Mouse (Mus musculus) spleen, adult 18-20 months (tissue): ENCODE measurements around the gene Ephb4.

Experiments
- DNase-seq, 2 experiments: peaks; one replicate each; pipeline ENCODE4 v3.0.0; 2022; ENCODE audit warnings: mixed read lengths in 2 of 2

Ephb4 gene

DNA sequence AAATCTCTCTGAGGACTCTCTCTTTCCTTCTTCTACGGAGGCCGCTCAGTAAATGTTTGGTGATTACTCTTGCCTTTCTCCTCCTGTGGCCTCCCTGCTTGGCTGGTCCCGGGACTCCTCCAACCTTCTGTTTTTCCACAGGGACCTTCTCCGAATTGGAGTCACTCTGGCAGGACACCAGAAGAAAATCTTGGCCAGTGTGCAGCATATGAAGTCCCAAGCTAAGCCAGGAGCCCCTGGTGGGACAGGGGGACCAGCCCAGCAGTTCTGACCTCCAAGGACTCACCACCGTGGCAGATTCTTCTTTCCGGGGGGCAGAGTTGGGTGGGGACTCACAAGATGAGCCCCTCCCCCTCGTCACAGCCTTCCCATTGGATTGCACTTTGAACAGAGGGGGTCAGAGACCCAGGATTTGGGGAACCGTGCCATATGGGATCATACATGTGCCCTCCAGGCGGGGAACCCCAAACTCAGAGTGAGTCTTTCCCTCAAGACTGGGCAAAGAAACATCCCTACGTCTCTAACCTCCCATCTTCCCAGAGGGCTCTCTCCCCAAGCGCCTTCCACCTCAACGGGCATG lies 23.6 kb downstream of the Ephb4 start:
- DNase-seq = no peak

DNA sequence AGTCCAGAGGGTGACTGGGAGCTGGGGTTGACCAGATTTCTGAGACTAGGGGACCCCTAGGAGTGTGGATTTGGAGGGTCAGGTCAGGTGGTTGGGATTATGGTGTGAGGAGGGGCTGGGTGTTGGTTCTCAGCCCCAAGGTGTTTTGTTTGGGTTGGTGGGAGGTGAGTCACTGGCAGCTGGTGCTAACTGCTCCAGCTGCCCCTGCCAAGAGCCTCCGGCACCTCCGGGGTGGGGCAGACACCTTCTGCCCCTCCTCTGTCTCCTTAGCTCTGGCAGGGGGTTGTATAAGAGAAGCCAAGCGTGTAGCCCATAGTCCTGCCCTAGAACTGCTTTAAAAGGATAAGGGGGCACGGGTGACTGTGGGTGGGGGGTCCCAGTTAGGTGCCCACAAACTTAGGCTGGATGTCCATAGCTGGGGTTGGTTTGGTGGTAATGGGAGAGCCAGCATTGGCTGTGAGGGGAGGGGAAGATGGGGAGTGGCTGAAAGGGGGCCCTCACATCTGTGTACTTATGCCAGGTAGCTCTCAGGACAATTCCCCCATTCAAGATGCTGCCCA lies 24.7 kb downstream of the Ephb4 start:
- no peak for DNase-seq

DNA sequence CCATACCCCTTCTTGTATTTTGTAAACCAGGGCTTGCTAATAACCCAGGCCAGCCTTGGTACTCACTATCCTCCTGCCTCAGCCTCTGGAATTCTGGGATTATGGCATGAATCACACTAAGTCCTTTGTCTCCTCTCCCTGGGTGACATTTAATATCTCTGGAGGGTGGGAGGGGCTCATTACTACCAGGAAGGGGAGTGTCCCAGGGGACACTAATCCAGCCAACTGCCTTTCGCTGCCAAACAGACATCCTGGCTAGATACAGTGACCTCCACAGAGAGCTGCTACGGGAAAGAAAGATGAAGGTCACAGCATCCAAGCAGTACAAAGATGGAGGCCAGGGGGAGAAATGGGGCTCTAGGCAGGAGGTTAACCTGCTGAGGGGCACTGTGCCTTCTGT lies 25.7 kb downstream of the Ephb4 start:
- no peak for DNase-seq

DNA sequence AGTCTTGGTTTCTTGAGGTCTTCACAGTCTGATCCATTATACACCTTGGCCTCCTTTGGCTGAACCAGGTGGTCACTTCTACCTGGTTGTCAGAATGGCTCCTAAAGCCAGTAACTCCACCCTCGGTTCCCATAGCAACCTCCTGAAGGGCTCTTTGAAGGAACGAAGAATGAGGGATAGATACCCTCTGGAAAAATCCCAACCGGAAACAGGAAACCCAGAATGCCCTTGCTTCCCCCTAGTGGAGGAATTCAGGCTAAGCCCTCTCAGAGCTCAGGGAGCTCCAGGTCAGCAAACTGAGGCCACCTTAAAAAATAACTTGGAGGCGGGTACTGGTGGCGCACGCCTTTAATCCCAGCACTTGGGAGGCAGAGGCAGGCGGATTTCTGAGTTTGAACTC lies 26.3 kb downstream of the Ephb4 start:
- no peak for DNase-seq

DNA sequence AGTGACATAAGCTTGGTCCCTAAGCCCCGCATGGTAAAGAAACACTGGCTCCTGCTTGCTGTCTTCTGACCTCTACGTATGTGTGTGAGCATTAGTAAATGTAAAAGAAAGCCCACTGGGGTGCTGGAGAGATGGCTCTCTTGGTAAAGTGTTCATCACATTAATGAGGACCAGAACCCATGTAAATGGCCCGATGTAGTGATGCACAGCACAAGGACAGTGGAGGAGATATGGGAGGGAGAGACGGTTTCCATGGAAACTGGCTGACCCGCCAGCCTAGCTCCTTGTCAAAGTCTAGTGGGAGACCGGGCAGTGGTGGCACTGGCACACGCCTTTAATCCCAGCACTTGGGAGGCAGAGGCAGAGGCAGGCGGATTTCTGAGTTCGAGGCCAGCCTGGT lies 26.8 kb downstream of the Ephb4 start:
- DNase-seq = no peak

DNA sequence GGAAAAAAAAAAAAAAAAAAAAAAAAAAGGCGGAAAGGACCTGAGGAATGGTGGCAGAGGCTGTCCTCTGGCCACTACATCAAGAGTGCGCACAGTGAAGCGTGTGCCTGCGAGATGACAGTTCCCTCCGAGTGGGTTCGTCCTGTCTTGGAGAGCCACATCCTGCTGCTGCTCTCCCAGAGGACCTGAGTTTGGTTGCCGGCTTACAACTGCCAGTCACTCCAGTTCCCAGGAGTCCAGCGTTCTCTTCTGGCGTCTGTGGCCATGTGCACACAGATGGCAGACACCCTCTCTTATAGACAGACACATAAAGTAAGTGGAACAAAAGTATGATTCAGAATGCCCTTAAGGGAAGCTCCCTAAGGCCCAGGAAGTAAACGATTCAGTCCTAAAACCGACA lies 27.3 kb downstream of the Ephb4 start:
- DNase-seq = no peak

DNA sequence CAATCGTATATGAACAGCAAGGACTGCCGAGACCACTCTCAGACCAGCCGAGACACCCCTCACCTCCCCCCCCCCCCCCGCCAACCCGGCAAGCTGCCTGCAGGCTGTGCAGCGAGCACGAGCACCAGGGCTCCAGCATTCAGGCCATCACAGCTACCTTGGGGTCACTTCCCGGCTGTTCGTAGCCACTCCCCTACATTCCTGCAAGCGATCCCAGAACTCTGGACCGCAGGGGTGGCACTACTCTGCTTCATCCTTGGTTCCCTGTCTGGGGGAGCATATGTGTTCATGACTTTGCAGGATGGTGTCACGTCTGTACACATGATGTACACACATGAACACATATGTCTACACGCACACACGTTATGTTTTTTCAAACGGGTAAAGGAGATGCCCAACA lies 27.7 kb downstream of the Ephb4 start:
- no peak for DNase-seq

DNA sequence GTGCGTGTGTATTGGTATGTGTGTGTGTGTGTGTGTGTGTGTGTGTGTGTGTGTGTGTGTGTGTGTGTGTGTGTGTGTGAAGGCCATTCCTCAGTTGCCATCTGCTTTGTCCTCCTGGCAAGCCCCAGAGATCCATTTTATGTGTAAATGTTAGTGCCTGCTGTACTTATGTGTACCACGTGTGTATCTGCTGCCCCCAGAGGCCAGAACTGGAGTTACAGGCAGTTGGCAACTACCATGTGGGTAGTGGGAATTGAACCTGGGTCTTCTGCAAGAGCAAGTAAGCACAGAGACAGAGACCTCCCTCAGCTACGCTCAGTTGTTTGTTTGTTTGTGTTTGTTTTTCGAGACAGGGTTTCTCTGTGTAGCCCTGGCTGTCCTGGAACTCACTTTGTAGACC lies 31.2 kb downstream of the Ephb4 start:
- DNase-seq = peak; percentile 34 to 68

DNA sequence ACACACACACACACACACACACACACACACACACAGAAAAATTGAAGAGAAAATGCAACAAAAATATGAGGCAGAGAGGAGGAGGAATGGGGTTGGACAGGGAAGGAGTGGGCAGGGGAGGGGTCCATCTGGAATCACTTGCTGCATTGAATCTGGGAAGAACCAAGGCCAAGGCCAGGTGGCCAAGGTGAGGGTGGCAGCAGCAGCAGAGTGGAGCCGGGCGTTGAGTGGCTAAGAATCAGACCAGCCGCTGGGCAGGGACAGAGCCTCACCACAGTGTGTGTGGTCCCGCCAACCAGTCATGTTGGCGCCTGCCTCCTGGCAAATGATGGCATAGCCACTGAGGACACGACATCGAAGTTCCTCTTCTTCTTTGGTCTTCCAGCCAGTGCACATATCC lies 33.5 kb downstream of the Ephb4 start:
- DNase-seq = no peak

DNA sequence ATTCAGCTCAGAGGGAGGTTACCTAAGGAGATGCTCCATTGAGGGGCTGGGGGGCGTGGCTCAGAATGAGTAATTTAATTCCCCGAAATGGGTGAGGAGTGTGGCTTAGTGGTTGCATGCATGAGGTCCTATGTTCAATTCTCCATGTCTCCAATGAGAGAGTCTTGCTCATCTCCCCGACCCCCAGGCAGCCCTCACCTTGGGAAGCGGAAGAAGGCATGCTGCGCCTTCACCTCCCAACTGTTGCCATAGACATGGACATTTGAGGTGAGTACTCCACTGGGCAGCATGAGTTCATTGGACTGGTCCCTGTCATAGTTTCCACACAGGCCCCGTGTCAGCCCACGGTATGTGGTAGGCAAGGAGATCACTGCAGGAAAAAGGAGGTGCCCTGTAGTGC lies 36.8 kb downstream of the Ephb4 start:
- DNase-seq = no peak

DNA sequence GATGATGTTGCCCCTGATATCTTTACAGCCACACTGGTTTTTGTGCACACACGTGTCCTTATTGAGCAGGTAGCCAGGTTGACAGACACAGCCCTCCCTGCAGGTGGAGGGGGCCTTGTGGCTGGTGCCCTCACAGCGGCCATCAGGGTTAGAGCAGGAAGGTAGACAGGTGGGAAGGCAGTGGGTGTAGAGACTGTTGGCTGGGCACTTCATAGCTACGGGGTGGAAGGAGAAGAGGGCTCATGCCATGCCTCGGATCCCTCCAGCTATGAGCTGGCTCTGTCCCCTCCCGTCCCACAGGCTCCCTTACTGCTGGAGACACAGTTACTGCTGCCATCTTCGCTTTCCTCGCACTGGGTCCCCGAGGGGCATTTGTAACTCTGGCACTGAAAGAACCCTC lies 41.7 kb downstream of the Ephb4 start:
- DNase-seq = no peak

DNA sequence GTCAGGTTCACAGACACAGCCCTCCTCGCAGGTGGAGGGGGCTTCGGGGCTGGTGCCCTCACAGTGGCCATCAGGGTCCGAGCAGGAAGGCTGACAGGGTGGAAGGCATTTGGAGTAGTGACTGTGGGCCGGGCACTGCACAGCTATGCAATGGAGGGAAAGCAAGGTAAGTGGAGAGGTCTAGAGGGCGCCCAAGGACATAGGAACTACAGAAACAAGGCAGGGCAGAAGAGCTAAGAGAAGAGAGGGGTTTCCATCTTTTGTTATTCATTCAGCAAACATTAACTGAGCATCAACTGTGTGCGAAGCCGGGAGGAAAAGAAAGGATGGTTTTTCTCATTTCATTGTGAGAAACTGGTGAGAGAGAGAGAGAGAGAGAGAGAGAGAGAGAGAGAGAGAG lies 44.5 kb downstream of the Ephb4 start:
- no peak for DNase-seq

DNA sequence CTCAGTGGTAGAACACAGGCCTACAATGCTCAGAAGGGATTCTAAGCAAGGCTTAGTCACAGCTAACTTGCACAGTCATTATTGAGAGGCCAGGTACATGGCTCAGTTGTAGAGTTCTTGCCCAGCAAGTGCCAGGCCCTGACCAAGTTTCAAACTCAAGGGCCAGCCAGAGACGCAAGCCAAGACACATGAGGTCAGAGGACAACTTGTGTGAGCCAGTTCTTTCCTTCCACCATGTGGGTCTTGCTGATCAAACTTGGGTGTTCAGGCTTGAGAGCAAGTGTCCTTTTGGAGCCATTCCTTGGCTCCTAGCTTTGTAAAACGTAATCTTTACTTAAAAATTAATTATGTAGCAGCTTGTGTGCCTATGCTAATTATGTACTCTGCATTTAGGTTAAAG lies 54.2 kb downstream of the Ephb4 start:
- no peak for DNase-seq

DNA sequence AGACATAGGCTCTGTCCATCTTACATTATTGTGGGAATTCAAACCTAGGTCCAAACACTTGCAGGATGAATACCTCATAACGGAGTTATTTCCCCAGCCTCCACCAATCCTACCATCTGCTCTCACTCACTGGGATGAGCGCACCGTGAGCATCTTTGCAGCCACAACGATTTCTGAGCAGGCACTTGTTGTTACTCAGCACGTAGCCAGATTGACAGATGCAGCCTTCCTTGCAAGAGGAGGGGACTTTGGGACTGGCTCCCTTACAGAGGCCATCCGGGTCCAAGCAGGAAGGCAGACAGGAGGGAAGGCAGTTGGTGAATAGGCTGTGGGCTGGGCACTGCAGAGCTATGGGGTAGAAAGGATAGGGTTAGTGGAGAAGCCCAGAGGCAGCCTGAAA lies 59.5 kb downstream of the Ephb4 start:
- no peak for DNase-seq

DNA sequence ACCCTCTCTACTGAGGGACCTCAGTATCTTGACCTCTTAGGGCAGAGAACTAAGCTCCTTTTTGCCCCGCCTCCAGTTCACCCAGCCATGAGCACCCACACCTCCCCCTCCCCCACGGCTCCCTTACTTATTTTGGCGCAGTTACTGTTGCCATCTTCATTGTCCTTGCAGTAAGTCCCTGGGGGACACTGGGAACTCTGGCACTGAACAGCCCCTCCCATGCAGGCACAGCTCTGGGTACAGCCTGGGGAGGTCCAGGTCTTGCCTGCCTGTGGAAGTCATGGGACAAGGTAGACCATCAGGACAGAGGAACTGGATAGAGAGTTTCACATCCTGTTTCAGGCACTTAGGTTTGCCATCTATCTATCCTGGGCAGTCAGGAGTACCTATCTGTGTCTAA lies 60.2 kb downstream of the Ephb4 start:
- no peak for DNase-seq

DNA sequence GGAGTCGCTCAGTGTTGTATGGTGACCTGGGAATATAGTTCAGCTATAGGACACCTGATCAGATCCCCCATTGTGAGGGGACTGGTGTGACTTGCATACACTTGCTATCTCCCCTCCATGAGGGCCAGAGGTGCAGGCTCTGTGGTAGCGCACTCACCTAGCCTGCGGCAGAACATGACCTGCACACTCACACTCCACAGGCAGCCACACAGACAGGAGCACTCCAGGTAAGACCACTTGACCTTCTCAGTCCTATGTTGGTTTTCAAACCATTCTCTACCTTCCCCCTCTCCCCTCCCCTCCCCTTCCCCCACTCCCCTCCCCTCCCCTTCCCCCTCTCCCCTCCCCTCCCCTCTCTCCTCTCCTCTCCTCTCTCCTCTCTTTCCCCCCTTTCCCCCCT lies 60.6 kb downstream of the Ephb4 start:
- DNase-seq = no peak

DNA sequence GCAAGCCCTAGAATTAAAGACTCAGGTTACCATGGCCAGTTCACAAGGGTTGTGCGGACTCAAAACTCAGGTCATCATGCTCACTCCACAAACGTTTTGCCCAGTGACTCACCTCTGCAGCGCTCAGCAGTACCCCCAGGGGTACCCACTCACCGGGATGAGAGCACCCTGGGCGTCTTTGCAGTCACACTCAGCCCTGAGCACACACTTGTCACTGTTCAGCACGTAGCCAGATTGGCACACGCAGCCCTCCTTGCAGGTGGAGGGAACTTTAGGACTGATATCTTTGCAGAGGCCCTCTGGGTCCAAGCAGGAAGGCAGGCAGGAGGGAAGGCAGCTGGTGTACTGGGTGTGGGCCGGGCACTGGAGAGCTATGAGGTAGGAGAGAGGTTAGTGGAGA lies 61.3 kb downstream of the Ephb4 start:
- DNase-seq = no peak

DNA sequence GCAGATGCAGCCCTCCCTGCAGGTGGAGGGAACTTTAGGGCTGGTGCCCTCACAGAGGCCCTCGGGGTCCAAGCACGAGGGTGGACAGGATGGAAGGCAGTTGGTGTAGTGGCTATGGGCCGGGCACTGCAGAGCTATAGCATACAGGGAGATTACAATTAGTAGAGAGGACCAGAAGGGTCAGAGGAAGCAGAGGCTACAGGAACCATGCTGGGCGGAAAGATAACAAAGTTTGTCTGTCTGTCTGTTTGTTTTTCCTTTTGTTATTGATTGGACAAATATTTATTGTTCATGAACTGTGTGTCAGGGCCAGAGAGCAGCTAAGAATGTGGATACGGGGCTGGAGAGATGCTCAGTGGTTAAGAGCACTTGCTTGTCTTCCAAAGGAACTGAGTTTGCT lies 64.3 kb downstream of the Ephb4 start:
- no peak for DNase-seq

DNA sequence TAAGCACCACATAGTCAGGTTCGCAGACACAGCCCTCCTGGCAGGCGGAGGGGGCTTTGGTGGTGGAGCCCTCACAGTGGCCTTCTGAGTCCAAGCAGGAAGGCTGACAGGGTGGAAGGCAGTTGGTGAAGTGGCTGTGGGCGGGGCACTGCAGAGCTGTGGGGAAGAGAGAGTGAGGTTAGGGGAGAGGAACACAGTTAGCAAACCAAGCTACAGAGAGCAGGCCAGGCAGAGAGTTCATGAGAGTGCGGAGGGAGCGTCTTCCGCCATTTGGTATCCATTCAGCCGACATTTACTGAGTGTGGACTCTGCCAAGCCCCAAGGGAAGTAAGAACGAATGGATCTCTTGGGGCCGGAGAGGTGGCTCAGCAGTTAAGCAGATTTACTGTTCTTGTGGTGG lies 69.2 kb downstream of the Ephb4 start:
- no peak for DNase-seq

DNA sequence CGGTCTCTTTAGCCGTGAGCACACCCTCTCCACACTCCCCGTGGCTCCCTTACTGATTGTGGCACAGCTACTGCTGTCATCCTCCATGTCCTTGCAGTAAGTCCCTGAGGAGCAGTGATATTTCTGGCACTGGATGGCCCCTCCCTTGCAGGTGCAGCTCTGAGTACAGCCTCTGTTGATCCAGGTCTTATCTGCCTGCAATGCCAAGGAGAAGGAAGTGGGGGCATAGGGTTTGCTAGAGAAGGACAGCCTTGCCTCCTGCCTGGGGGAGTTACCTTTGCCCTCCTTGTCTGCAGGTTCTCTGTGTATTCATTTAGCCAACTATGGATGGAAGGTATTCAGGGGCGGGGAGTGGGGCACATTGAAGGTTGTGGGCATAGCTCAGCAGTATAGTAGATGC lies 69.9 kb downstream of the Ephb4 start:
- no peak for DNase-seq

DNA sequence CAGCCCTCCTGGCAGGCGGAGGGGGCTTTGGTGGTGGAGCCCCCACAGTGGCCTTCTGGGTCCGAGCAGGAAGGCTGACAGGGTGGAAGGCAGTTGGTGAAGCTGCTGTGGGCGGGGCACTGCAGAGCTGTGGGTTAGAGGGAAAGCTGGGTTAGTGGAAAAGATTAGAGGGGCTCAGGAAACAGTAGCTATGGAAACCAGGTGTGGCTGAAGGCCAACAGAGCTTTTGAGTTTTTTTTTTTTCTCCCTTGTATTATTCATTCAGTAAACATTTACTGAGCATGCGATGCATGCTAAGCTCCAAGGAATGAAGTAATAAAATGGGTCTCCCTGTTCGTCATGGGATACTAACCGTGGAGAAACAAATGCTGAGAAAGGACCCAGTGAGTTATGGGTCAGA lies 75.7 kb downstream of the Ephb4 start:
- DNase-seq = no peak
